9 mouse cellular contexts compared by ENCODE assay signal in the genomic region with DNA sequence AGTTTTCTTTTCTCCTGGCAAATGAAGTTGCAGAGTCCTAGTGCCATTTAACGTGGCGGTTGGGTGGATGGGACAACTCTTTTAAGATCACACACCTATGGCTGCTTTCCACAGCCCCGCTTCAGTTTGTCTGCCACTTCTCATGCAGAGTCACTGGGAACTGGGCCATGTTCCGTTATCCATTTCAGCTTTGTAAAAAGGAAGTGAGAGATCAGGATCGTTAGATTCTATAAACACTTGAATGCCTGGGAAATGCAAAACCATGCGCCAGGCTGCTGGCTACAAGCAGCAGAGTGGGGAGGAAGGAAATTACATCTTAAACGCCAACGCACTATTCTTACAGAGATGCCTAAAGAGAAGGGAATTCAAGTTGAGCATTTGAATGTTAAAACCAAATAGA.
DNase-seq lines count a peak whose midpoint lies in the region; ATAC-seq and TF ChIP-seq lines count a peak whose summit lies in the region.
"Had no signal": no experiment of that assay in that cellular context is flagged by ENCODE, and none has a peak within 500 bp of the region (broad histone marks: within the 10 kb centered on the region; RNA-seq: fewer than 3 reads in every experiment).

No protein-coding gene starts in this region.

- no peaks in the 10 kb centered on the region for H3K36me3 ChIP-seq in forebrain, postnatal 0 days (ENCODE audit: insufficient read depth)
- H3K36me3 ChIP-seq in liver, postnatal 0 days (replicated peaks; ENCODE audit: insufficient read depth, low read length): no peaks in the 10 kb centered on the region

- H3K27ac ChIP-seq in forebrain, postnatal 0 days (ENCODE audit: low read depth, low read length): peak overlapping the region; percentile 64
- H3K27ac ChIP-seq in liver, postnatal 0 days (ENCODE audit: low read depth): no peak overlapping the region

- no peak for TF ChIP-seq CTCF in forebrain, postnatal 0 days (IDR thresholded peaks at IDR 0.05; ENCODE audit: low read depth)
- no peak for TF ChIP-seq CTCF in liver, postnatal 0 days (IDR thresholded peaks at IDR 0.05; ENCODE audit: low read depth)

- no peak for TF ChIP-seq EP300 in liver, postnatal 0 days (IDR thresholded peaks at IDR 0.05; ENCODE audit: low read depth)

- H3K4me2 ChIP-seq in forebrain, postnatal 0 days (ENCODE audit: low read depth): no peak overlapping the region
- H3K4me2 ChIP-seq in liver, postnatal 0 days (ENCODE audit: low read depth, low read length): no peak overlapping the region

- DNase-seq in heart, postnatal 4 days: peak; percentile 15
- no peak for DNase-seq in heart, adult 9 months (ENCODE audit: low spot score in 2 of 2)
- peak; percentile 42 for DNase-seq in brain, embryonic 18.5 days (ENCODE audit: low read depth, low spot score)
- DNase-seq in forebrain, postnatal 0 days: no peak
- DNase-seq in lung, postnatal 14 days: peak; percentile 28
- no peak for DNase-seq in liver, postnatal 0 days
- DNase-seq in adrenal gland, postnatal 4 days (ENCODE audit: low spot score in 2 of 2): no peak

- H3K4me3 ChIP-seq in forebrain, postnatal 0 days (ENCODE audit: low read depth, low read length): no peak overlapping the region
- H3K4me3 ChIP-seq in liver, postnatal 0 days (ENCODE audit: low read depth, low read length): no peak overlapping the region

- H3K9me3 ChIP-seq in forebrain, postnatal 0 days (ENCODE audit: low read length): no peaks in the 10 kb centered on the region
- no peaks in the 10 kb centered on the region for H3K9me3 ChIP-seq in liver, postnatal 0 days (ENCODE audit: low read length)

- H3K27me3 ChIP-seq in forebrain, postnatal 0 days (ENCODE audit: insufficient read depth, low read length): no peaks in the 10 kb centered on the region
- H3K27me3 ChIP-seq in liver, postnatal 0 days (ENCODE audit: insufficient read depth, low read length): no peaks in the 10 kb centered on the region

- 14% methylated on average over 8 of the region's 8 CpGs for WGBS in forebrain, postnatal 0 days
- WGBS in liver, postnatal 0 days (ENCODE audit: insufficient replicate concordance): 46% methylated on average over 8 of the region's 8 CpGs

- H3K4me1 ChIP-seq in forebrain, postnatal 0 days (ENCODE audit: insufficient read depth): peaks cover 6% of the 10 kb centered on the region; the same call in 1 of the 2 replicates
- H3K4me1 ChIP-seq in liver, postnatal 0 days (ENCODE audit: insufficient read depth): no peaks in the 10 kb centered on the region

- ATAC-seq in forebrain, postnatal 0 days: peak; percentile 89
- ATAC-seq in liver, postnatal 0 days: no peak
- ATAC-seq in erythroblast, adult 5-6 weeks (replicated peaks; ENCODE audit: low FRiP score, poor library complexity, severe bottlenecking): no peak
- ATAC-seq: Patski had no signal

- H3K9ac ChIP-seq in forebrain, postnatal 0 days: no peak overlapping the region
- H3K9ac ChIP-seq in liver, postnatal 0 days (replicated peaks): no peak overlapping the region

Comparison
In these comparisons a context has a peak if more than half of its experiments do, and no peak if none do; other contexts are left out.
1. DNase-seq: peak in heart, postnatal 4 days (single experiment), brain, embryonic 18.5 days (single experiment) and lung, postnatal 14 days (single experiment); none in heart, adult 9 months (0 of 2), forebrain, postnatal 0 days (single experiment), liver, postnatal 0 days (single experiment) and adrenal gland, postnatal 4 days (0 of 2).